Mouse (Mus musculus): ENCODE data around the gene Fgf11. TPM values are rescaled to one million over a fixed set of nuclear protein-coding genes. Genes with fewer than 3 reads are reported as not detected.

Fgf11 gene
- 10 to 100 TPM; 10.1 to 13.8 TPM for total RNA-seq (2021)
- long read RNA-seq, experiment 1, partial matches to known transcripts: 0 of 5 reads
- long read RNA-seq, experiment 1, other reads (novel, unspliced or antisense): 5 of 5 reads
- long read RNA-seq, experiment 2, partial matches to known transcripts: 2 of 8 reads
- long read RNA-seq, experiment 2, other reads (novel, unspliced or antisense): 2 of 8 reads

DNA sequence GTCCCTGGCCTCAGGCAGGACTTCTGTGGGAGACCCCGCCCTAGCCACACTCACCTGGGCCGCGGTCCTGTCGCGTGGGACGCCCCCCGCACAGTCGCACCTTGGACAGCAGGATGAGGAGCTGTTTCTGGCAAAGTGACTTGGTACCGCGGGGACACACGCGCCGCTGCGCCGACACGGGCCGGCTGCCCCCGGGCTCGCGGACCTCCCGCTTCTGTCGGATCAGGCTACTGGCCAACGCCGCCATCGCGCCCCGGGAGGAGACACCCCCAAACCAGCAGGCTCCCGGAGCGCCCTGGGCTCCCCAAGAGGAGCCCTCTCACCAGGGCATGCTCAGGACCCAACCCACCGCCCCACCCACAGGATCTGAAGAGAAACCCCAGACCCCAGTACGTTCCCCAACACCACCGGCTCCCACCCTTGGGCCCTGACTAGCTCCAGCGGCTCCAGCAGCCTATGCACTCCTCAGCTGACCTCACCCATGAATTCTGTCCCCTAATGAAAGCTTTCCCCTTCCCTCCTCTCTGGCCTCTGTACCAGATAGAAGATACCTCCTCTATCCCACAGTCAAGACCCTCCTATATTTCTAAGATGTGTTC is at the start of gene Fgf11:
TSS of gene Fgf11 (minus strand) at position 479 of the 599 bp plus-strand sequence.
- DNase-seq (ENCODE audit: low spot score in 2 of 2): no peak

GRCm38 (mm10) chr11:69850754-69851153 is 49.1 kb upstream of the Fgf11 start:
- DNase-seq (ENCODE audit: low spot score in 2 of 2): no peak

DNA sequence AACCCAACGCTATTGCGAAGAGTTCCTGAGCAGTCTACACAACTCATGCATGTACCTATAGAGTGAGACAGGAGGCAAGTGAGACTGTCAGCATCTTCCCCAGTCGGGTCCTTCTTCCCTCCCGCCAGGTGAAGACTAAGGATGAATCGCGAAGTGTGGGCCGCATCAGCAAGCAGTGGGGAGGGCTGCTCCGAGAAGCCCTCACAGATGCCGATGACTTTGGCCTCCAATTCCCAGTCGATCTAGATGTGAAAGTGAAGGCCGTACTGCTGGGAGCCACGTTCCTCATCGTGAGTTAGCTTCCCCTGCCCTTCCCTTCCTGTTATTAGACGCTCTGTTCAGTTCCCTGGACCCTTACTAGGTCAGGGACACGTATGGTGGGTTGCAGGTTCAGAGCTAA is 48.2 kb upstream of the Fgf11 start:
- no peak for DNase-seq (ENCODE audit: low spot score in 2 of 2)

DNA sequence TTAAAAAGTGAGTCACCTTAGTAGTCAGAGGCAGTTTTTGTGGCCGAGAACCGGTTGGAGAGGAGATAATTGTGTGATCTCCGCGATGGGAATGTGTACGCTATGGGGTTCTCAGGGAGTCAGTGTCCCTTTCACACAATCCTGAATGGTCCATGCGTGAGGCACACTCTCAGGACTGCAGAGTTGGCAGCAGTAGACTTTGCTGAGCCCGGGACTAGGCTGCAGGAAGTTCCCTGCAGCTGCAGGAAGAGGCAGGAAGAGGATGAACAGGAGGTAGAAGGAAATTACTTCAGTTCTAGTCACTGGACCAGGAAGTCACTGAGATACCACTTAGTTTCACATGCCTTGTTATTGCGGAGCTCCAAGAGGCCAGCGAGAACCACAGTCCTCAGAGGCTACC is 47.5 kb upstream of the Fgf11 start:
- no peak for DNase-seq (ENCODE audit: low spot score in 2 of 2)

DNA sequence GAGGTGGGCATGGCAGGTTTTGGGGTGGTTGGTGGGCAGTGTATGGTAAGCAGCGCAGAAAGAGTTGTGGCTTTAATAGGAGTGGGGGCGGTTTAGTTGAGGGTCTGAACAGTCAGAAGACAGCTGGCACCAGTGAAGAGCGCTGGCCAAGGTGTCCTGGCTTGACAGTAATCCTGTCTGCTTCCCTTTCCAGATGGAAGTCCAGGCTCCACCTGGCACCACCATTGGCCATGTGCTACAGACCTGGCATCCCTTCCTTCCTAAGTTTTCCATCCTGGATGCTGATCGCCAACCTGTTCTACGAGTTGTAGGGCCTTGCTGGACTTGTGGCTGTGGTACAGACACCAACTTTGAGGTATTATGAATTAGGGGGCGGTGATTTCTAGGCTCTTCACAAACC is 46.4 kb upstream of the Fgf11 start:
- no peak for DNase-seq (ENCODE audit: low spot score in 2 of 2)

DNA sequence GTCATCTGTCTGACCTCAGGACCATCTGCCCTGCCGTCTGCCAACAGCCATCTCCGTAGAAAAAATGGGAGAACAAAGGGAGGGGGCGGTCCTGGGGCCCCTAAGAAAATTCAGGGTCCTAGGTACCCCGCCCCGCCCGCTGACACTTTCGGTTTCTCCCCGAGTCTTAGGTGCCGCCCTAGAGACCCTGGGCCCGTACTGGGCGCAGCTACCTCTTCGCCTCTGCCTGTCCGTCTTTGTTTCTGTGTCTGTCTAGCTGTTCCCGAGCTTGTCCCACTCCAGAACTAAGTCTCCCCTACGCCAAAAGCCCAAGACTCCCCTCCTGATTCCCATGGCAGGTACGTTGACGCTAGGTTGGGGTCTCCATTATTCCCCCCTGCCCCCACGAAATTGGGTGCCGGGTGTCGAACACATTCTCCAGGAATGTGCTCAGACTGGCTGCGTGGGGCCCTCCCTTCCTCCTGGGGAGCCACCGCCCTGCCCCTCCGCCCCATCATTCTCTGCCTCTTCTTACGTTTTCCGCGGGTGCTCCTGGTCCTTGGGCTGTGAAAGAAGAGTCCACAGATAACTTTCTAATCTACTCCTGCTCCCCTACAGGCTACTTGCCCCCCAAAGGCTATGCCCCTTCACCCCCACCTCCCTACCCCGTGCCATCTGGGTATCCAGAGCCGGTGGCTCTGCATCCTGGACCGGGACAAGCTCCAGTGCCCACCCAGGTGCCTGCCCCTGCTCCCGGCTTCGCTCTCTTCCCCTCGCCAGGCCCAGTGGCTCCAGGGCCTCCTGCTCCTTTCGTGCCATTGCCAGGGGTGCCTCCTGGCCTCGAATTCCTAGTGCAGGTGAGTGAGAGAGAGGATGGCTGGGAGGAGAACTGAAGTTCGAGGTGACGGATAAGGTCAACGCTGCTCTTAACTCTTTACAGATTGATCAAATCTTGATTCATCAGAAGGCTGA is 45.4 kb upstream of the Fgf11 start:
- no peak for DNase-seq (ENCODE audit: low spot score in 2 of 2)

GRCm38 (mm10) chr11:69846198-69846680 is 44.6 kb upstream of the Fgf11 start, which contains the start of gene Plscr3:
Gene Plscr3, plus strand, starts transcription at chr11:69846376.
- peak; percentile 86 to 91 for DNase-seq (ENCODE audit: low spot score in 2 of 2)

DNA sequence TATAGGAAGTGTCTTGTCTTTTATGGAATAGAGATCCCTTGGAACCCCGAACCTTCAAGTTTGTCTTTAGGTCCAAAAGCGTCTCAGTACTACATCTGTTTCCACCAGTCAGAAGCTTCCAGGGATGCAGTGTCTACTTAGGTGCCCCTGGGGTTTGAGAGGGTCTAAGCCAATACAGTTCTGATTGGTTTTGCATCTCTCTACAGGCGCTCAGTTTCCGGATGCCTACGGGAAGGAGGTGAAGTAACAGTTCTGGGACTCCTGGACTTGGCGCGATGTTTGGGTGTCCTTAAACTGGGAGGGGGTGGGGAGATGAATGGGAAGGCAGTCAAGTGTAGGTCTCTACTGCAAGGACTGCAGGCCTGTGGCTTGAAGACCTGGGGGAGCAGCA is 37.1 kb upstream of the Fgf11 start:
- no peak for DNase-seq (ENCODE audit: low spot score in 2 of 2)

GRCm38 (mm10) chr11:69837952-69838713 is 36.5 kb upstream of the Fgf11 start, which contains the start of gene Tmem256:
Gene Tmem256, plus strand, starts transcription at chr11:69838514.
- DNase-seq (ENCODE audit: low spot score in 2 of 2): peak; percentile 81 to 94

DNA sequence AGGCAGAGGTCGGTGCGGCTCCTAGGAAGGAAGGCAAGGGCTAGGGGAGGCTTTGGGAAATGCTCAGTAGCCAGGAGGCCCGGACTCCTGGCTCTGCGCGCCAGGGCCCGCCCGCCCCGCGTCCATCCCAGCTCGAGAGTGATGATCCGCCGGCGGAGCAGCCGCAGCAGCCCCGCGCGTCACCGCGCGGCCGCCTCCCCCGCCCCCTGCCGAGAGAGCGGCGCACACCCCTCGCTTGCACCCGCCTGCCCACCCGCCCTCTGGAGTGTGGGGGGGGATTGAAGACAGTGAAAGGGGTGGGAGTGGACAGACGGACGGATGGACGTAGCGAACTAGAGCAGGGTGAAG is 35.9 kb upstream of the Fgf11 start, which contains the start of gene Nlgn2:
TSS of gene Nlgn2 (minus strand) at position 181 of the 348 bp plus-strand sequence.
- DNase-seq (ENCODE audit: low spot score in 2 of 2): peak in 1 of 2 experiments; percentile 62

DNA sequence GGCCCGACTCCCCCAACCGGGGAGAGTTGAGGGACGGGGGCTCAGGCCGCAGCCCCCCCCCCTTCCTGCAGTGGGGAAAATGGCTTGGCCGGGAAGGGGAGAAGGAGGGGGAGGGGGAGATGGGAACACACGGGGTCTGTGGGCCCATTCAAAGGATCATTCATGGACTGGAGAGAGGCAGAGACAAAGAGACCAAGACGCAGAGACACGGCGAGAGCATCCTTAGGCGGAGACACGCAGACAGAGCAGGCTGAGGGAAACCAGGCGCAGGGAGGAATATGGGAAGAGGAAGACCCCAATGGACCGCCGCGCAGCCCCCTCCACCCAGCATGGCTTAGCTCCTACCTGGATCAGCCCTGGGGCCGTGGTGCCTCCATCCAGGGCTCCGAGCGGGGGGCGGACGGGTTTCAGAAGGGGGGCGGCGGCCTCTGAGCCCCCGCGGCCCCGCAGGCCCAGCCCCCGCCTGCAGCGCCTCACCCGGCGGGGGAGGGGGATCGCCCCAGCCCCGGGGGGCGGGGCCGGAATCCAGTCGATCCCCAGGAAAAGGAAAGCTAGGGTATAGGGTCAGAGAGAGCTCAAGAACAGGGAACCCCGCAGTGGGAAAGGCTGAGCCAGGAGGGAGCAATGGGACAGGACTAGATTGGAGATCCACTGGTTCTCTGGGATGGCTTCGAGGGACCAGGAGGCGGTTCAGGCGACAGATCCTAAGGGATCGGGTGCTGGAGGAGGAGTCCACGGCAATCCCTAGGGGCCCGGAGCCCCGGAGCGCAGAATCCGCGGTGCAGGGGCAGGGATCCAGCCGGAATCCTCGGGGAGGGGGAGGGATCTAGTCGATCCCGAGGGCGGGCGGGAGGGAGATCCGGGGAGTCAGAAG is 35.3 kb upstream of the Fgf11 start:
- peak; percentile 40 to 43 for DNase-seq (ENCODE audit: low spot score in 2 of 2)

DNA sequence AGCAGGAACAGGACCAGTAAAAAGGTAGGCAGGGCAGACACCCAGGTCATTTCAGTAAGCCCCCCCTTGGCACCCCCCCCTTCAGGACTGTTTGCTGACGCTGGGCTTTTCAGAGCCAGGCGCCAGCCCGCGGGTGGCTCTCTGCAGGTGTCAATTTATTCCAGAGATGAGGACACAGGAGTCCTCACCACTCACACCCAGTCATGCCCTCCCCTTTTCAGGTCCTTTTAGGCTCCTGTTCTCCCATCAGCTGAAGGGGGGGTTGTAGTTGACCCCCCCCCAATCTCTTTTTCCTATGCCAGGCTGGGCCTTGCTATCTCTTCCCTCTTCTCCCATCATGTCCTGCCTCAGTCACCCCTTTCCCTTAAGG is 34.3 kb upstream of the Fgf11 start:
- DNase-seq (ENCODE audit: low spot score in 2 of 2): no peak

GRCm38 (mm10) chr11:69835326-69835965 is 33.8 kb upstream of the Fgf11 start:
- DNase-seq (ENCODE audit: low spot score in 2 of 2): no peak

DNA sequence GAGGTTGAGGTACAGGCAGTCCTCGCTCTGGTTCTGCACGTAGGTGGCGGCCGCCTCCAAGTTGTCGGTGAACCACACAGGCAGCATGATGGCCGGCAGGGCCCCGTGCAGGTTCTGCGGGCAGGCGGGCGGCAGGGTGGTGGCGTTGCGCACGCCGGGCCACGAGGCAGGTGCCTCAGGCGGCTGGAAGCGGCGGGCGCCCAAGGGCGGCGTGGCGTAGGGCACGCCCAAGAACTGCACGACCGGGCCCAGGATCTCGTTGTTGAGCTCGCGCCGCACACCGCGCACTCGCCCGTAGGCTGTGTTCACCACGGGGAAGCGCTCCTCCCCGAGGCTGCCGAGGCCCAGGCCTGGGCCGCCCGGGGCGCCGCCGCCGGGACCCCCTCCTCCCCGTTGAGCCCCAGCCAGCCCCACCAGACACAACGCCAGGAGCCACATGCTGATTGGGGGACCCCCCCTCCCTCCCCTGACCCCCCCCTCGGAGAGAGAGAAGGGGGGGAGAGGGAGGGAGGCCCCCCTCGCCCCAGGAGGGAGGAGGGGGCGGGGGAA is 32.4 kb upstream of the Fgf11 start:
- DNase-seq (ENCODE audit: low spot score in 2 of 2): peak in 1 of 2 experiments; percentile 37

DNA sequence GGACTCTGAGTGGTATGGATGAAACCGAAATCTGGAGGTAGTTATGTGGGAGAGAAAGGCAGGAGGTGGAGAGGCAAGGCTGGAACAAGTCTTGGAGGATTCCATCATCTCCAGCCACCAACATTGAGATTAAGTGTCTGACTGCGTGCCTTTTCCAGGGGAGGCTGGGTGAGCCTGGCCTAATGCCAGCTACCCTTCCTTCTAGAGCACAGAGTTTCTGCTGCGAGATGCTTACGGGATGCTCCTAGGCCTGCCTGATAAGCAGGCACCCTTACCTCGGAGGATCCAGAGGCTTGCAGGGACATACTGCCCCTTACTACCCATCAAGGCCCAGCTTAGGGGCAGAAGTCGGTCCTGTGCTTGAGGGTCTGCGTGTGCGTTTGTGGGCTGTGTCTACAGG is 31.9 kb upstream of the Fgf11 start:
- no peak for DNase-seq (ENCODE audit: low spot score in 2 of 2)

DNA sequence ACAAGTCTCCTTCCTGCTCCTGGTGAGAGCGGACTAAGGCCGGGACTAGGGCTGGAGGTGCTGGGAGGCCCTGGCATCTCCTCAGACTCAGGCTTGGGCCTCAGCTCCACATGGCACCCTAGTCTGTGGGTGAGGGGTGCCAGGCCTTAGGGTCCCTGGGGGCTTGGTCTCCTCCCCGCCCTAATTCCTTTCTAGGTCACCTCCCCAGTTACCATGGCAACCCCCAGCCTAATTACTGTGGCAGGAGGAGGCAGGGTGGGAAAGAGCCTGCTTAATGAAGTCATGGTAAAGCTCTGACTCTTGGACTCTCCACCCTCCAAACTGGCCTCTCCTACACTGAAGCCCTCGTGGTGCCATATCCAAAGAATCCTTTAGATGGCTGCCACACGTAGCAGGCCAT is 27.2 kb upstream of the Fgf11 start:
- no peak for DNase-seq (ENCODE audit: low spot score in 2 of 2)

DNA sequence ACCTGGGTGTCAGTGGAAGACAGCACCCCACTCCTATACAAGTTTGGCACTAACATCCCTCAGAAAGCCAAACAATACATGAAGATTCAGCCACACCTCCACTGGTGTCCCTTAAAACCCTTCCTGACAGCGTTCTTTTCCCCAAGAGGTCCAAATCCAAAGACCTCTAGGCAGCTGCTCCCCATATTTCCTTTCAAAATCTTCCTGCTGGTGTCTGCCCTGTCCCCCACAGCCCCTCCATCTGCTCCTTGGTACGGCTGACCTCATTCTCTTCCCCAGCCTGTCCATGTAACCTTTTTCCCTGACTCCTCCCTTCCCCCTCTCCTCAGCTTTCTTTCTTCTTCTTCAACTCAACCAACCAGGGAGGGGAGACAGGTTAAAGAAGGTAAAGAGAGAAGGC is 21.8 kb upstream of the Fgf11 start:
- DNase-seq (ENCODE audit: low spot score in 2 of 2): no peak

GRCm38 (mm10) chr11:69822080-69822479 is 20.4 kb upstream of the Fgf11 start, which contains the start of gene Spem1:
Gene Spem1, minus strand, starts transcription at chr11:69822180.
- DNase-seq (ENCODE audit: low spot score in 2 of 2): no peak

- no peak for DNase-seq (ENCODE audit: low spot score in 2 of 2)
Measured at GRCm38 (mm10) chr11:69818871-69819270, 17.2 kb upstream of the Fgf11 start.
